Mouse (Mus musculus) neural tube, embryonic 12.5 days (tissue): ENCODE data around the gene Ssrp1. TPM values are rescaled to one million over a fixed set of nuclear protein-coding genes. Genes with fewer than 3 reads are reported as not detected.

Source experiments
- ATAC-seq: fragments of 200-750 bp; cut with Nextera tagmentation; 2 replicates; pipeline ENCODE4 v1.8.0; 2017; ENCODE audit warnings: low read depth, mild to moderate bottlenecking, moderate TSS enrichment, moderate library complexity; ENCODE audit not compliant: low FRiP score
- H3K27ac ChIP-seq: fragments of 300-500 bp; sonication (generic); 2 replicates; pipeline ENCODE4 v1.5.1; 2016
- H3K27me3 ChIP-seq: fragments of 300-500 bp; sonication (generic); replicated peaks from 2 replicates; pipeline ENCODE4 v1.6.1; 2016; ENCODE audit warnings: mild to moderate bottlenecking
- H3K36me3 ChIP-seq: fragments of 300-500 bp; sonication (generic); 2 replicates; pipeline ENCODE4 v1.6.1; 2016; ENCODE audit warnings: mild to moderate bottlenecking
- H3K4me1 ChIP-seq: fragments of 300-500 bp; sonication (generic); 2 replicates; pipeline ENCODE4 v1.6.1; 2016
- H3K4me2 ChIP-seq: fragments of 300-500 bp; sonication (generic); replicated peaks from 2 replicates; pipeline ENCODE4 v1.6.1; 2016; ENCODE audit warnings: mild to moderate bottlenecking
- H3K4me3 ChIP-seq: fragments of 300-500 bp; sonication (generic); 2 replicates; pipeline ENCODE4 v1.5.1; 2016
- H3K9ac ChIP-seq: fragments of 300-500 bp; sonication (generic); 2 replicates; pipeline ENCODE4 v1.6.1; 2016; ENCODE audit warnings: mild to moderate bottlenecking
- H3K9me3 ChIP-seq: fragments of 300-500 bp; sonication (generic); 2 replicates; pipeline ENCODE4 v1.6.1; 2016; ENCODE audit warnings: mild to moderate bottlenecking
- WGBS: fragments of 180-500 bp; shearing (Covaris S2); methylation state at CpG from one replicate; pipeline ENCODE4 v1.1.7; 2016; 5-methylcytosine and 5-hydroxymethylcytosine counted together
- polyA plus RNA-seq: library from polyadenylated mRNA; unstranded; fragments of >200 nt; fragmentation: Nextera tagmentation; extraction: Ambion mirVana; gene quantifications from 2 replicates; pipeline ENCODE4 v1.2.1, GENCODE M21; 2016

Gene Ssrp1
- 237 and 239 TPM in 2 replicates for polyA plus RNA-seq

- no peaks in the 10 kb centered on the region for H3K9me3 ChIP-seq
- H3K9ac ChIP-seq: peak within 1 kb of the TSS; percentile 80
- H3K27ac ChIP-seq: peak within 1 kb of the TSS; percentile 83
- peaks cover 14% of the 10 kb centered on the region; the same call in 1 of the 2 replicates for H3K4me1 ChIP-seq
- 1% methylated on average over 66 of the region's 66 CpGs for WGBS
- no peaks in the 10 kb centered on the region for H3K27me3 ChIP-seq
- peak; percentile 95 for ATAC-seq
- peak within 1 kb of the TSS; percentile 72 for H3K4me2 ChIP-seq
- H3K36me3 ChIP-seq: peaks cover 31% of the 10 kb centered on the region
- H3K4me3 ChIP-seq: peak within 1 kb of the TSS; percentile 68
These were observed at the start of gene Ssrp1, which contains the start of gene P2rx3 for GRCm38 (mm10) chr2:85037047-85038026. Gene Ssrp1 (plus strand): TSS chr2:85037234. Gene P2rx3 (minus strand): TSS chr2:85037462.

- H3K27ac ChIP-seq: no peak within 1 kb of the TSS
- H3K36me3 ChIP-seq: no peaks in the 10 kb centered on the region
- WGBS: 80% methylated on average over 1 of the region's 1 CpGs
- no peak within 1 kb of the TSS for H3K9ac ChIP-seq
- no peaks in the 10 kb centered on the region for H3K9me3 ChIP-seq
- no peaks in the 10 kb centered on the region for H3K27me3 ChIP-seq
- no peak for ATAC-seq
- H3K4me2 ChIP-seq: no peak within 1 kb of the TSS
- no peaks in the 10 kb centered on the region for H3K4me1 ChIP-seq
- no peak within 1 kb of the TSS for H3K4me3 ChIP-seq
These were observed 49.1 kb upstream of the Ssrp1 start, which contains the start of gene Prg3 for GRCm38 (mm10) chr2:84987930-84988329. Gene Prg3 (plus strand): TSS chr2:84988215.

- no peak for ATAC-seq
- H3K4me3 ChIP-seq: no peak overlapping the region
- WGBS: 86% methylated on average over 2 of the region's 2 CpGs
These were observed 40.7 kb upstream of the Ssrp1 start for GRCm38 (mm10) chr2:84996376-84996775.

GRCm38 (mm10) chr2:84999486-85000181 lies 37.4 kb upstream of the Ssrp1 start:
- 88% methylated on average over 3 of the region's 3 CpGs for WGBS
- H3K9me3 ChIP-seq: no peaks in the 10 kb centered on the region
- H3K27me3 ChIP-seq: no peaks in the 10 kb centered on the region
- no peak overlapping the region for H3K4me3 ChIP-seq
- no peak overlapping the region for H3K9ac ChIP-seq
- no peak for ATAC-seq
- H3K4me2 ChIP-seq: no peak overlapping the region
- no peaks in the 10 kb centered on the region for H3K4me1 ChIP-seq
- no peak overlapping the region for H3K27ac ChIP-seq
- H3K36me3 ChIP-seq: no peaks in the 10 kb centered on the region

More at GRCm38 (mm10) chr2:84996376-84996775, 40.7 kb upstream of the Ssrp1 start:
- no peak overlapping the region for H3K4me2 ChIP-seq
- no peaks in the 10 kb centered on the region for H3K9me3 ChIP-seq
- H3K9ac ChIP-seq: no peak overlapping the region
- H3K27ac ChIP-seq: no peak overlapping the region
- H3K36me3 ChIP-seq: no peaks in the 10 kb centered on the region
- no peaks in the 10 kb centered on the region for H3K27me3 ChIP-seq
- H3K4me1 ChIP-seq: no peaks in the 10 kb centered on the region

GRCm38 (mm10) chr2:85001497-85001896 lies 35.5 kb upstream of the Ssrp1 start:
- Histone ChIP-seq H3K4me2 (no peak overlapping the region), H3K9me3 (no peaks in the 10 kb centered on the region), H3K4me1 (no peaks in the 10 kb centered on the region), H3K36me3 (no peaks in the 10 kb centered on the region), H3K9ac (no peak overlapping the region), H3K4me3 (no peak overlapping the region), H3K27ac (no peak overlapping the region), H3K27me3 (no peaks in the 10 kb centered on the region)
- 74% methylated on average over 13 of the region's 13 CpGs for WGBS
- ATAC-seq: no peak

- H3K27ac ChIP-seq: no peak overlapping the region
- WGBS: 84% methylated on average over 8 of the region's 8 CpGs
- H3K9ac ChIP-seq: no peak overlapping the region
- no peaks in the 10 kb centered on the region for H3K9me3 ChIP-seq
- no peak for ATAC-seq
- H3K4me1 ChIP-seq: no peaks in the 10 kb centered on the region
- H3K4me2 ChIP-seq: no peak overlapping the region
- no peak overlapping the region for H3K4me3 ChIP-seq
- no peaks in the 10 kb centered on the region for H3K27me3 ChIP-seq
- H3K36me3 ChIP-seq: no peaks in the 10 kb centered on the region
These were observed 34.5 kb upstream of the Ssrp1 start for GRCm38 (mm10) chr2:85002575-85002974.

GRCm38 (mm10) chr2:85004341-85004740 lies 32.7 kb upstream of the Ssrp1 start:
- Histone ChIP-seq H3K27me3 (no peaks in the 10 kb centered on the region), H3K4me1 (no peaks in the 10 kb centered on the region), H3K4me2 (no peak overlapping the region), H3K4me3 (no peak overlapping the region), H3K9ac (no peak overlapping the region), H3K9me3 (no peaks in the 10 kb centered on the region), H3K27ac (no peak overlapping the region), H3K36me3 (no peaks in the 10 kb centered on the region)
- 85% methylated on average over 4 of the region's 4 CpGs for WGBS
- ATAC-seq: no peak

GRCm38 (mm10) chr2:85006600-85006999 lies 30.4 kb upstream of the Ssrp1 start:
- Histone ChIP-seq H3K9me3 (no peaks in the 10 kb centered on the region), H3K4me2 (no peak overlapping the region), H3K27me3 (no peaks in the 10 kb centered on the region), H3K9ac (no peak overlapping the region), H3K27ac (no peak overlapping the region), H3K36me3 (no peaks in the 10 kb centered on the region), H3K4me1 (no peaks in the 10 kb centered on the region), H3K4me3 (no peak overlapping the region)
- WGBS: 87% methylated on average over 7 of the region's 7 CpGs
- ATAC-seq: no peak

- no peak overlapping the region for H3K9ac ChIP-seq
- 18% methylated on average over 4 of the region's 4 CpGs for WGBS
- no peak overlapping the region for H3K4me3 ChIP-seq
- no peaks in the 10 kb centered on the region for H3K4me1 ChIP-seq
- H3K36me3 ChIP-seq: no peaks in the 10 kb centered on the region
- no peak overlapping the region for H3K27ac ChIP-seq
- no peak overlapping the region for H3K4me2 ChIP-seq
- no peak for ATAC-seq
- H3K27me3 ChIP-seq: no peaks in the 10 kb centered on the region
- no peaks in the 10 kb centered on the region for H3K9me3 ChIP-seq
These were observed 29.3 kb upstream of the Ssrp1 start for GRCm38 (mm10) chr2:85007729-85008128.

- Histone ChIP-seq H3K4me1 (no peaks in the 10 kb centered on the region), H3K4me2 (no peak overlapping the region), H3K36me3 (no peaks in the 10 kb centered on the region), H3K27ac (no peak overlapping the region), H3K27me3 (no peaks in the 10 kb centered on the region), H3K9me3 (no peaks in the 10 kb centered on the region), H3K9ac (no peak overlapping the region), H3K4me3 (no peak overlapping the region)
- no peak for ATAC-seq
- 83% methylated on average over 2 of the region's 2 CpGs for WGBS
These were observed 27.8 kb upstream of the Ssrp1 start for GRCm38 (mm10) chr2:85009212-85009611.

GRCm38 (mm10) chr2:85011906-85012604 lies 25.0 kb upstream of the Ssrp1 start:
- H3K4me1 ChIP-seq: no peaks in the 10 kb centered on the region
- H3K4me3 ChIP-seq: no peak overlapping the region
- H3K9me3 ChIP-seq: no peaks in the 10 kb centered on the region
- H3K4me2 ChIP-seq: no peak overlapping the region
- 76% methylated on average over 9 of the region's 9 CpGs for WGBS
- no peak overlapping the region for H3K27ac ChIP-seq
- ATAC-seq: no peak
- no peaks in the 10 kb centered on the region for H3K27me3 ChIP-seq
- H3K9ac ChIP-seq: no peak overlapping the region
- H3K36me3 ChIP-seq: no peaks in the 10 kb centered on the region

GRCm38 (mm10) chr2:85012679-85013078 lies 24.4 kb upstream of the Ssrp1 start:
- Histone ChIP-seq H3K4me3 (no peak overlapping the region), H3K27ac (no peak overlapping the region), H3K27me3 (no peaks in the 10 kb centered on the region), H3K9me3 (no peaks in the 10 kb centered on the region), H3K9ac (no peak overlapping the region), H3K4me1 (no peaks in the 10 kb centered on the region), H3K4me2 (no peak overlapping the region), H3K36me3 (no peaks in the 10 kb centered on the region)
- no peak for ATAC-seq
- WGBS: 88% methylated on average over 14 of the region's 14 CpGs
